Comparison of ENCODE assay signal across 20 mouse cellular contexts in the genomic region with DNA sequence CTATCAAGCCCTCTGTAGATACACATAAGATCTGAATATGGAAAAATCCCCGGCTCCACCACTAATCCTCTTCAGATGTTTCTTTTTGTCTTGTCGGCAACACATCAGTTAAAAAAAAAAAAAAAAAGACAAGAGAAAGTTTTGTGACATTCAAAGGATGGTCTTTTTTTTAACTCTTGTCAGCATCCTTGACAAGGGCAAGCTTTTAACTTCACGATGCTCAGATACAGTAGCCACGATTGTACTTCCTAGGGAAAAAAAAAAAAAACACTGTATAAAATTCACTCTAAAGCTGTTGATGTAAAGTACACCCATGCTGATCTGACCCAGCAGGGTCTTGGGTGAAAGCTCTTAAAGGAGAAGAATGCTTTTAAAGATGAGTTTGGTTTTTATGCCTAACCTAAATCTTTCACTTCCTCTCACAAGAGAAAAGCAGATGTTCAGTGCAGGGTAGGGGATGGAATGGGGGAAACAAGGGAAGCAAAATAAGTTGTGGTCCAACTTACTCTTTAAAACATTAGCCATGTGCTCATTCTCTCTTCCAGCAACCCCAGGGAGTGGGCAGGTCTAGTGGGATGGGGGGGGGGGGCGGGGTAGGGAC. TPM values are rescaled to one million over a fixed set of nuclear protein-coding genes. Genes with fewer than 3 reads are reported as not detected.
DNase-seq lines count a peak whose midpoint lies in the region; ATAC-seq and TF ChIP-seq lines count a peak whose summit lies in the region.
"Had no signal": no experiment of that assay in that cellular context is flagged by ENCODE, and none has a peak within 500 bp of the region (broad histone marks: within the 10 kb centered on the region; RNA-seq: fewer than 3 reads in every experiment).

No protein-coding gene starts in this region.

- no peaks in the 10 kb centered on the region for H3K9me3 ChIP-seq in hindbrain, embryonic 14.5 days (ENCODE audit: control insufficient read depth, low read length)
- H3K9me3 ChIP-seq: embryonic facial prominence, embryonic 12.5 days; forebrain, embryonic 15.5 days; heart, embryonic 12.5 days; hindbrain, embryonic 12.5 days had no signal

- no peak overlapping the region for H3K9ac ChIP-seq in hindbrain, embryonic 14.5 days
- no peak overlapping the region for H3K9ac ChIP-seq in heart, adult 2 months (ENCODE audit: low read depth, low read length)
- H3K9ac ChIP-seq: embryonic facial prominence, embryonic 12.5 days; forebrain, embryonic 15.5 days; heart, embryonic 12.5 days; hindbrain, embryonic 12.5 days had no signal

- intact Hi-C loops in heart, postnatal 14 days (cut with DNase I) = no loop called here
- intact Hi-C loops in heart, adult 2 months (cut with DNase I) = no loop called here

- no peak overlapping the region for H3K4me2 ChIP-seq in hindbrain, embryonic 14.5 days (replicated peaks)
- H3K4me2 ChIP-seq: embryonic facial prominence, embryonic 12.5 days; forebrain, embryonic 15.5 days; heart, embryonic 12.5 days; hindbrain, embryonic 12.5 days had no signal

- no peak for TF ChIP-seq CTCF in heart, adult 2 months (IDR thresholded peaks at IDR 0.05)

- no peaks in the 10 kb centered on the region for H3K36me3 ChIP-seq in hindbrain, embryonic 14.5 days (replicated peaks; ENCODE audit: control insufficient read depth, insufficient read depth)
- H3K36me3 ChIP-seq in heart, adult 2 months (ENCODE audit: control insufficient read depth, insufficient read depth, low read length) = no peaks in the 10 kb centered on the region
- H3K36me3 ChIP-seq: embryonic facial prominence, embryonic 12.5 days; forebrain, embryonic 15.5 days; heart, embryonic 12.5 days; hindbrain, embryonic 12.5 days had no signal

- DNase-seq in heart, adult 11 months = peak; percentile 30
- DNase-seq in heart, postnatal 14 days = no peak
- peak; percentile 12 for DNase-seq in mesoderm, embryonic 11.5 days (ENCODE audit: low read depth, low spot score)
- DNase-seq in hindbrain, embryonic 14.5 days (ENCODE audit: low spot score) = no peak
- DNase-seq in heart, adult 2 months = no peak
- no peak for DNase-seq in cerebellum, postnatal 25 days
- DNase-seq: adrenal gland, postnatal 25 days; cerebellum, adult 18-20 months; cerebellum, adult 9-11 months; embryo, embryonic 11 days; gastrocnemius, postnatal 36 days; heart, postnatal 36 days had no signal

- no peaks in the 10 kb centered on the region for H3K79me2 ChIP-seq in heart, adult 2 months (replicated peaks; ENCODE audit: control insufficient read depth, insufficient read depth, low read length)

- H3K4me3 ChIP-seq in hindbrain, embryonic 14.5 days (replicated peaks; ENCODE audit: low read length) = no peak overlapping the region
- H3K4me3 ChIP-seq in heart, adult 2 months = no peak overlapping the region
- H3K4me3 ChIP-seq: embryonic facial prominence, embryonic 12.5 days; forebrain, embryonic 15.5 days; heart, embryonic 12.5 days; hindbrain, embryonic 12.5 days had no signal

- no peak for TF ChIP-seq POLR2A in heart, adult 2 months (IDR thresholded peaks at IDR 0.05; ENCODE audit: insufficient read depth, low read depth, low read length)

- H3K27ac ChIP-seq in hindbrain, embryonic 14.5 days = no peak overlapping the region
- H3K27ac ChIP-seq in heart, adult 2 months = no peak overlapping the region
- H3K27ac ChIP-seq: embryonic facial prominence, embryonic 12.5 days; forebrain, embryonic 15.5 days; hindbrain, embryonic 12.5 days; hindbrain, postnatal 0 days had no signal

- no peak for TF ChIP-seq EP300 in heart, adult 2 months (IDR thresholded peaks at IDR 0.05; ENCODE audit: insufficient read depth, low read depth, low read length)

- H3K27me3 ChIP-seq in hindbrain, embryonic 14.5 days (ENCODE audit: control insufficient read depth, insufficient read depth, low read length) = no peaks in the 10 kb centered on the region
- no peaks in the 10 kb centered on the region for H3K27me3 ChIP-seq in heart, adult 2 months (ENCODE audit: control insufficient read depth, insufficient read depth, low read length)
- H3K27me3 ChIP-seq: embryonic facial prominence, embryonic 12.5 days; forebrain, embryonic 15.5 days; heart, embryonic 12.5 days; hindbrain, embryonic 12.5 days; Patski had no signal

- 55% methylated on average over 5 of the region's 5 CpGs for WGBS in hindbrain, embryonic 14.5 days
- 54% methylated on average over 5 of the region's 5 CpGs for WGBS in heart, adult 2 months

- peak; percentile 76 for ATAC-seq in common myeloid progenitor, adult 5-6 weeks (replicated peaks; ENCODE audit: low read depth, poor library complexity, severe bottlenecking)
- ATAC-seq in hindbrain, embryonic 14.5 days (ENCODE audit: low FRiP score) = no peak
- ATAC-seq: activated CD4-positive, CD25-positive, alpha-beta regulatory T cell, adult 4 months; forebrain, embryonic 15.5 days; hindbrain, postnatal 0 days; Patski had no signal

- H3K4me1 ChIP-seq in hindbrain, embryonic 14.5 days (replicated peaks; ENCODE audit: control insufficient read depth, insufficient read depth, low read length) = no peaks in the 10 kb centered on the region
- no peaks in the 10 kb centered on the region for H3K4me1 ChIP-seq in heart, adult 2 months (ENCODE audit: control insufficient read depth, insufficient read depth, low read length)
- H3K4me1 ChIP-seq: embryonic facial prominence, embryonic 12.5 days; forebrain, embryonic 15.5 days; heart, embryonic 12.5 days; hindbrain, embryonic 12.5 days had no signal

RNA-seq across cellular contexts. Expression of a gene that starts 57.6 kb away (rescaled TPM):
- 1 to 10 TPM; 2.9 to 3.3 TPM for total RNA-seq in heart, postnatal 14 days (2021)
- total RNA-seq in common myeloid progenitor, adult 5-6 weeks (2017) = 25.9 and 26.7 TPM in 2 replicates
- 2.0 TPM in 2 replicates for polyA plus RNA-seq in hindbrain, embryonic 14.5 days (2014; fragmentation: Nextera tagmentation; extraction: Ambion mirVana)
- 1 to 10 TPM; 2.1 to 2.3 TPM for total RNA-seq in heart, adult 2 months (2021)
- polyA plus RNA-seq in heart, adult 2 months (2012; rRNA removed) = 2.8 and 3.4 TPM in 2 replicates

Comparison
In these comparisons a context has a peak if more than half of its experiments do, and no peak if none do; other contexts are left out.
1. DNase-seq: peak in heart, adult 11 months (single experiment) and mesoderm, embryonic 11.5 days (single experiment); none in heart, postnatal 14 days (0 of 2), hindbrain, embryonic 14.5 days (single experiment), heart, adult 2 months (0 of 2) and cerebellum, postnatal 25 days (0 of 2).